Mouse (Mus musculus): ENCODE results near the gene Acsl6. TPM values are rescaled to one million over a fixed set of nuclear protein-coding genes. Genes with fewer than 3 reads are reported as not detected.

Gene Acsl6
- polyA plus RNA-seq, 2 experiments = 0.85 to 1.1 TPM

DNA sequence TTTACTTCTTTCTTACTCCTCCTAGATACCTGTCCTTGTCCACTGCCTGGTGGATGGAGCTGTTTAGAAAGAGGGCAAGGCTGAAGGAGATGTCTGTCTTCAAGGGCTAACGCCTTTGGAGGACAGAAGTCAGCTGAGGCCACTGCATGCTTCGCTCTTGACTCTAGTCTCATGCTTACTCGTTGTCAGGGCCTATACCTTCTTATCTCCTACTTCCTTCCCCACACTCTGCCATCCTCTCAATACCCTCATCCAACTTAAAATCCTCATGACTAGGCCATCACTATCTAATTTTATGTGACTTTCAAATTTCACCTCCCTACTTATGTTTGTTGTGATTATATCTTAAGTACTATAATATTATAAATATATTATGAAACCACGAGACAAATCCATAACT, 101.3 kb downstream of the Acsl6 start:
- Histone ChIP-seq H3K4me2 (ENCODE audit: low read depth) (no peak overlapping the region), H3K9me3 (ENCODE audit: control insufficient read depth, low read length) (no peaks in the 10 kb centered on the region), H3K4me1 (replicated peaks; ENCODE audit: control insufficient read depth in 2 of 2, insufficient read depth in 2 of 2, low read length in 1 of 2) (no peaks in the 10 kb centered on the region)

DNA sequence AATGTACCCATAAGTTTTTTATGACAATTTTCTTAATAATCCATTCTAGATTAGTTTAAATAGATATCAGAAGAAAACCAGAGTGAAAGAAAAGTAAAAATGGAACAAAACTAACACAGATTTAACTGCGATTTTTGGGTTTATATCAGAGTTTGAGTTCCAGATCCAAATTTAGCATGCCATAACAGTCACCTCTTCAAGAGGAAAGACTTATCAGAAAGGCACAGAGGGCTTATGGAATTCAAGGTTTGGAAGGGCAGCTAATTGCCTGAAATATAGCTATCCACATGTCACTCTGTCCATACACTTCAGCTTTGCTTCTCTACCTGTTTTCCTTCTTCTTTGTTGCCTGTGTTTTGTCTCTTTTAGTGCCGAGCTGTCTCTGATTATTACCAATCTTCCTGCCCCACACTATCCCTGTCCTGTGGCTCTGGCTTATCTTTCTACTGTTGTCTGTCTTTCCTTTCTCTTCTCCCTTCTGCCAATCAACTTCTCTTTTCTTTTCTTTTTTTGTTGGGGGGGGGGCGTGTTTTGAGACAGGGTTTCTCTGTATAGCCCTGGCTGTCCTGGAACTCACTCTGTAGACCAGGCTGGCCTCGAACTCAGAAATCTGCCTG, 103.4 kb downstream of the Acsl6 start:
- TF ChIP-seq CTCF (IDR thresholded peaks at IDR 0.05; ENCODE audit: low read depth) (no peak), EP300 (IDR thresholded peaks at IDR 0.05; ENCODE audit: low read depth) (no peak)
- H3K27ac ChIP-seq = no peak overlapping the region
- DNase-seq (ENCODE audit: low read depth in 3 of 3, low spot score in 3 of 3) (no peak), ATAC-seq (ENCODE audit: insufficient read depth) (no peak)
- H3K4me1 ChIP-seq (replicated peaks; ENCODE audit: control insufficient read depth in 2 of 2, insufficient read depth in 2 of 2, low read length in 1 of 2) = no peaks in the 10 kb centered on the region
- H3K36me3 ChIP-seq (replicated peaks; ENCODE audit: control insufficient read depth, insufficient read depth, low read depth) = no peaks in the 10 kb centered on the region
- no peak overlapping the region for H3K4me3 ChIP-seq (ENCODE audit: insufficient read depth in 1 of 2, low read depth in 2 of 2, low read length in 2 of 2)
- no peaks in the 10 kb centered on the region for H3K27me3 ChIP-seq (ENCODE audit: control insufficient read depth, insufficient read depth, low read length)
- H3K4me2 ChIP-seq (ENCODE audit: low read depth) = no peak overlapping the region
- H3K9ac ChIP-seq (replicated peaks) = no peak overlapping the region
- no peaks in the 10 kb centered on the region for H3K9me3 ChIP-seq (ENCODE audit: control insufficient read depth, low read length)
- 33% methylated on average over 4 of the region's 4 CpGs for WGBS (ENCODE audit: insufficient replicate concordance)

More for the DNA sequence above, 101.3 kb downstream of the Acsl6 start:
- H3K27ac ChIP-seq = no peak overlapping the region
- 44% methylated on average over 4 of the region's 4 CpGs for WGBS (ENCODE audit: insufficient replicate concordance)
- H3K27me3 ChIP-seq (ENCODE audit: control insufficient read depth, insufficient read depth, low read length) = no peaks in the 10 kb centered on the region
- H3K4me3 ChIP-seq (ENCODE audit: insufficient read depth in 1 of 2, low read depth in 2 of 2, low read length in 2 of 2) = no peak overlapping the region
- no peak for ATAC-seq (ENCODE audit: insufficient read depth)
- no peak overlapping the region for H3K9ac ChIP-seq (replicated peaks)
- no peak for TF ChIP-seq CTCF (IDR thresholded peaks at IDR 0.05; ENCODE audit: low read depth)
- no peak for TF ChIP-seq EP300 (IDR thresholded peaks at IDR 0.05; ENCODE audit: low read depth)
- H3K36me3 ChIP-seq (replicated peaks; ENCODE audit: control insufficient read depth, insufficient read depth, low read depth) = no peaks in the 10 kb centered on the region
- no peak for DNase-seq (ENCODE audit: low read depth in 3 of 3, low spot score in 3 of 3)

DNA sequence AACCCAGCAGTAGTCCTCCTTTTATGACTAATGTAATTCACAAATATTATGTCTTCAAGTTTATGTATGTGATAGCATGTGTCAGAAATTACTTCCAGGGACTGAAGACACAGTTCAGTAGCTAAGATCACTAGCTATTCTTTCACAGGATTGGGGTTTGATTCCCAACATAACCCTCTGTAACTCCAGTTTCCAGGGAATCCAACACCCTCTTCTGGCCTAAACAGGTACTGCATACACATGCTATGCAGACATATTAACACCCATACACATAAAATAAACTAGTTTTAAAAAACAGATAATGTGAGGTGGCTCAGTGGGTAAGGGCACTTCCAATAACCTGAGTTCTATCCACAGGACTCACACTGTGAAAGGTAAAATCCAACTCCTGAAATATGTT, 107.0 kb downstream of the Acsl6 start:
- DNase-seq (ENCODE audit: low read depth in 3 of 3, low spot score in 3 of 3) = no peak
- Histone ChIP-seq H3K9ac (replicated peaks) (no peak overlapping the region), H3K4me2 (ENCODE audit: low read depth) (no peak overlapping the region), H3K9me3 (ENCODE audit: control insufficient read depth, low read length) (no peaks in the 10 kb centered on the region), H3K36me3 (replicated peaks; ENCODE audit: control insufficient read depth, insufficient read depth, low read depth) (no peaks in the 10 kb centered on the region), H3K27ac (no peak overlapping the region), H3K27me3 (ENCODE audit: control insufficient read depth, insufficient read depth, low read length) (no peaks in the 10 kb centered on the region), H3K4me1 (replicated peaks; ENCODE audit: control insufficient read depth in 2 of 2, insufficient read depth in 2 of 2, low read length in 1 of 2) (peaks cover 0 to 6% of the 10 kb centered on the region in 2 experiments; a peak in 3 of 4 replicates), H3K4me3 (ENCODE audit: insufficient read depth in 1 of 2, low read depth in 2 of 2, low read length in 2 of 2) (no peak overlapping the region)
- ATAC-seq (ENCODE audit: insufficient read depth) = no peak
- TF ChIP-seq EP300 (IDR thresholded peaks at IDR 0.05; ENCODE audit: low read depth) (no peak), CTCF (IDR thresholded peaks at IDR 0.05; ENCODE audit: low read depth) (peak; percentile 32; the same call in 1 of the 2 replicates)

DNA sequence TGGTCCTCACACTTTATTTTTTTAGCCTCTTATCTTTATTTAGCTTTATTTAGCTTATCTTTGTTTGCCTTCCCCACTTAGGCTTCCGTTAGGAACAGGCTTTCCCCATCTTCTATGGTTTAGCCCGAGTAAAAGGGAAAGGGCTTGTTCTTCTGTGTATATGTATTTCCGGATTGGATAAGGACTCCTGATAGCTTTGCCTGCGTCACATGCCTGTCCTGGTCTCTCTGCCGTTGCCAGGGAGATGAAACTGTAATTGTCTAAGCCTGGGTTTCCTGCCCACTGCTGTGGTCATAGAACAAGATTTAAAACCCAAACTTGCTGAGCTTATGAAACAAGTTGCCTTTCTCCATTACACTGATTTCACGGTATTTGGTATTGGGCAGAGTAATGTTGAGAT, 109.4 kb downstream of the Acsl6 start:
- no peak overlapping the region for H3K4me3 ChIP-seq (ENCODE audit: insufficient read depth in 1 of 2, low read depth in 2 of 2, low read length in 2 of 2)
- TF ChIP-seq EP300 (IDR thresholded peaks at IDR 0.05; ENCODE audit: low read depth) = no peak
- TF ChIP-seq CTCF (IDR thresholded peaks at IDR 0.05; ENCODE audit: low read depth) = no peak
- H3K9ac ChIP-seq (replicated peaks) = no peak overlapping the region
- WGBS (ENCODE audit: insufficient replicate concordance) = 8% methylated on average over 6 of the region's 6 CpGs
- H3K36me3 ChIP-seq (replicated peaks; ENCODE audit: control insufficient read depth, insufficient read depth, low read depth) = no peaks in the 10 kb centered on the region
- H3K9me3 ChIP-seq (ENCODE audit: control insufficient read depth, low read length) = no peaks in the 10 kb centered on the region
- H3K4me1 ChIP-seq (replicated peaks; ENCODE audit: control insufficient read depth in 2 of 2, insufficient read depth in 2 of 2, low read length in 1 of 2) = peaks cover 0 to 6% of the 10 kb centered on the region in 2 experiments; a peak in 3 of 4 replicates
- no peaks in the 10 kb centered on the region for H3K27me3 ChIP-seq (ENCODE audit: control insufficient read depth, insufficient read depth, low read length)
- H3K4me2 ChIP-seq (ENCODE audit: low read depth) = peak overlapping the region; percentile 31; the same call in 1 of the 2 replicates
- H3K27ac ChIP-seq = no peak overlapping the region
- DNase-seq (ENCODE audit: low read depth in 3 of 3, low spot score in 3 of 3) (peak in 2 of 3 experiments; percentile 14 to 16), ATAC-seq (ENCODE audit: insufficient read depth) (peak; percentile 51; the same call in 1 of the 2 replicates)

Other genes starting within 250 kb of the Acsl6 start
- gene Pdlim4, start 234.8 kb upstream of the Acsl6 start, polyA plus RNA-seq (2012; rRNA removed) = 2.4 and 2.8 TPM in 2 replicates
- gene Pdlim4, start 234.8 kb upstream of the Acsl6 start, polyA plus RNA-seq (2014; fragmentation: Nextera tagmentation; extraction: Ambion mirVana) = 2.1 and 2.8 TPM in 2 replicates
- gene P4ha2, start 203.7 kb upstream of the Acsl6 start, polyA plus RNA-seq (2012; rRNA removed) = 1.4 and 1.7 TPM in 2 replicates
- 1.8 and 2.2 TPM in 2 replicates for gene P4ha2, start 203.7 kb upstream of the Acsl6 start, polyA plus RNA-seq (2014; fragmentation: Nextera tagmentation; extraction: Ambion mirVana)
- gene Csf2, start 54.1 kb upstream of the Acsl6 start, polyA plus RNA-seq (2012; rRNA removed) = not detected in 2 replicates
- not detected in 2 replicates for gene Csf2, start 54.1 kb upstream of the Acsl6 start, polyA plus RNA-seq (2014; fragmentation: Nextera tagmentation; extraction: Ambion mirVana)
- gene Il3, start 36.5 kb upstream of the Acsl6 start, polyA plus RNA-seq (2012; rRNA removed) = not detected in 2 replicates
- gene Il3, start 36.5 kb upstream of the Acsl6 start, polyA plus RNA-seq (2014; fragmentation: Nextera tagmentation; extraction: Ambion mirVana) = not detected in 2 replicates
- gene Meikin, start 66.9 kb downstream of the Acsl6 start, polyA plus RNA-seq (2012; rRNA removed) = not detected in 2 replicates
- not detected in 2 replicates for gene Meikin, start 66.9 kb downstream of the Acsl6 start, polyA plus RNA-seq (2014; fragmentation: Nextera tagmentation; extraction: Ambion mirVana)
- 1.7 and 2.6 TPM in 2 replicates for gene Fnip1, start 134.4 kb downstream of the Acsl6 start, polyA plus RNA-seq (2012; rRNA removed)
- gene Fnip1, start 134.4 kb downstream of the Acsl6 start, polyA plus RNA-seq (2014; fragmentation: Nextera tagmentation; extraction: Ambion mirVana) = 4.6 and 4.9 TPM in 2 replicates
- 5.0 and 6.9 TPM in 2 replicates for gene Rapgef6, start 219.0 kb downstream of the Acsl6 start, polyA plus RNA-seq (2012; rRNA removed)
- gene Rapgef6, start 219.0 kb downstream of the Acsl6 start, polyA plus RNA-seq (2014; fragmentation: Nextera tagmentation; extraction: Ambion mirVana) = 15.7 and 17.0 TPM in 2 replicates

All from liver, embryonic 14.5 days (tissue).